Mouse (Mus musculus): ENCODE data around the gene Csad. TPM values are rescaled to one million over a fixed set of nuclear protein-coding genes. Genes with fewer than 3 reads are reported as not detected.

Gene Csad
- polyA plus RNA-seq (2012; ENCODE audit: insufficient read depth, insufficient read length, low replicate concordance, missing spikeins), result not detected in 2 replicates

DNA sequence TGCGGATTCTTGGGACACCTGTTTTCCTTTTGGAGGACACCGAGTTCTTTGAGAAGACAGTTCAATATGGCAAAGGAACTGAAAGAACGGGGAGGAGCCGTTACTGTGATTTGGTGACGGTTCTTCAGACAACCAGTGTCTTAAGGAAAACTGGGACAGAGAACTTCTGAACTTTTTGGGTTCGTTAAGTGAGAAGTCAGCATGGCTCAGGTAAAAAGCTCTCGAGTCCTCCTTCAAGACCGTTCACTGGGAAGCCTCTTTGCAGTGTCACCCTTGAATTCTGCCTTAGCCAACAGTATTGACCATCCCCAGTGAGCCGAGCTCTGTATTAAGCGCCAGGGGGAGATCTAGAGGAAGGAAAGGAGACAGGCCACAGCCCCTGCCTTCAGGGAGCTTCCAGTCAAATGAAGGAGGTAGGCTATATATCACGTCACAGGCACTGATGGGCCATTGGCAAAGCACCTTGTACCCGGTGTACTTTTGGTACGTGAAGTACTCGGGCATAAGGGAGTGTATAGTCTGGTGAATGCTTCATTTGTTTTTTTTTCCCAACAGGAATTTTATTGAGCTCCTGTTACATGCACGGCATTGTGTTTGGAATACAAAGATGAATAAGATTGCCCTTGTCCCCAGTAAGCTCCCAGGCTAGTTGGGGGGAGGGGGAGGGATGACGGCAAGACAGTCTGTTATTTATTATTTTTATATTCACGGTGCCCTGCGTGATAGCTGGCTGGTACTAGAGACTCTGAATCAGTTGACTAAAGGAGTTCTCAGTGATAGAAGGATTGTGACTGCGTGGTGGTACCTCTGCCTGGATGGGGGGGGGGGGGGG, at the start of gene Csad:
TSS of gene Csad (minus strand) at position 51 of the 832 bp plus-strand sequence.
- Histone ChIP-seq H3K27ac (ENCODE audit: insufficient read depth, low read depth, low read length) (peak within 1 kb of the TSS; percentile 92), H3K4me3 (ENCODE audit: insufficient read depth, low read depth, low read length) (peak within 1 kb of the TSS; percentile 97), H3K4me1 (ENCODE audit: control insufficient read depth, insufficient read depth, low read length) (peaks cover 19% of the 10 kb centered on the region)
- TF ChIP-seq POLR2A (IDR thresholded peaks at IDR 0.05; ENCODE audit: insufficient read depth, low read depth, low read length) (no peak), CTCF (IDR thresholded peaks at IDR 0.05; ENCODE audit: insufficient read depth, low read depth, low read length) (no peak)
- 24% methylated on average over 19 of the region's 19 CpGs for WGBS

GRCm38 (mm10) chr15:102250521-102250920, 46.0 kb upstream of the Csad start:
- Histone ChIP-seq H3K4me3 (ENCODE audit: insufficient read depth, low read depth, low read length) (no peak overlapping the region), H3K27ac (ENCODE audit: insufficient read depth, low read depth, low read length) (no peak overlapping the region), H3K4me1 (ENCODE audit: control insufficient read depth, insufficient read depth, low read length) (peaks cover 24% of the 10 kb centered on the region)
- WGBS, result 85% methylated on average over 5 of the region's 5 CpGs
- TF ChIP-seq CTCF (IDR thresholded peaks at IDR 0.05; ENCODE audit: insufficient read depth, low read depth, low read length) (no peak), POLR2A (IDR thresholded peaks at IDR 0.05; ENCODE audit: insufficient read depth, low read depth, low read length) (no peak)

DNA sequence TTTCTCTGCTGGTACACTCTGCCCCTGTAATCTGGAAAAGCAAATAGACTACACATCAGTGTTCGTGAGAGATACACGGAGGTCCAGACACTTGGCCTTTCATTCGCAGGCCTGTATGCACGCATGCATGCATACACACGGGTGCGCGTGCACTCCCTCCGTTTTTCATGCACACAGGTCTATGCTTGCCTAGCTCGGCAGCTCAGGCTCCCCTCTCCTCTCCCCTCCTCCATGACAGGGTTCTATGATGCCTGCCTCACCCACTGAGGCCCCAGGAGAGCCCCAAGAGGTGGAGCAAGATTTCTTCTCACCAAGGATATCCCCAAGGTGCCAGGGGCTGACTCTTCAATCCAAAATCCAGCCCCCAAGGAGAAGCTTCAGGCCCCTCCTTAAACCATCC, 45.4 kb upstream of the Csad start:
- TF ChIP-seq POLR2A (IDR thresholded peaks at IDR 0.05; ENCODE audit: insufficient read depth, low read depth, low read length), result no peak
- no peak for TF ChIP-seq CTCF (IDR thresholded peaks at IDR 0.05; ENCODE audit: insufficient read depth, low read depth, low read length)
- H3K4me1 ChIP-seq (ENCODE audit: control insufficient read depth, insufficient read depth, low read length), result peaks cover 23% of the 10 kb centered on the region
- 75% methylated on average over 9 of the region's 9 CpGs for WGBS

GRCm38 (mm10) chr15:102249251-102249691, 44.7 kb upstream of the Csad start:
- 14% methylated on average over 13 of the region's 13 CpGs for WGBS

More for the DNA sequence above, 45.4 kb upstream of the Csad start:
- peak overlapping the region; percentile 16; the same call in 1 of the 2 replicates for H3K27ac ChIP-seq (ENCODE audit: insufficient read depth, low read depth, low read length)
- no peak overlapping the region for H3K4me3 ChIP-seq (ENCODE audit: insufficient read depth, low read depth, low read length)

DNA sequence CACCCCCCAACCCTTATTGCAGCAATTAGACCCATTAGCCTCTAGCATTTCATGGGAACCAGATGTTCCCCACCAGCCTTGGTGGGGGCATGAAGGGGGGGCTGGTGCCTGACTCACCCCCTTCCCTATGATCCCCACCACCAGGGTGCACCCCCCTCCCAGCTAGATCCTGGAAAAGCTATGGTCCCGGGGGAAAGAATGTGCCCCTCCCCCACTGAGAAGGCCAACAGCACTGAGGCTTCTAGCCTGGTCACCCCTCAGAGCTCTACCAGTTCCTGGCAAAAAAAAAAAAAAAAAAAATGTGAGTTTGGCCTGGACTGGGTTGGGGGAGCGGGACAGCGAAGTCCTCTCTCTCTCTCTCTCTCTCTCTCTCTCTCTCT, 44.3 kb upstream of the Csad start:
- no peak for TF ChIP-seq POLR2A (IDR thresholded peaks at IDR 0.05; ENCODE audit: insufficient read depth, low read depth, low read length)
- no peak for TF ChIP-seq CTCF (IDR thresholded peaks at IDR 0.05; ENCODE audit: insufficient read depth, low read depth, low read length)
- Histone ChIP-seq H3K4me1 (ENCODE audit: control insufficient read depth, insufficient read depth, low read length) (peaks cover 28% of the 10 kb centered on the region), H3K4me3 (ENCODE audit: insufficient read depth, low read depth, low read length) (no peak overlapping the region), H3K27ac (ENCODE audit: insufficient read depth, low read depth, low read length) (no peak overlapping the region; the same call in 1 of the 2 replicates)
- WGBS, result 25% methylated on average over 3 of the region's 3 CpGs

More at GRCm38 (mm10) chr15:102249251-102249691, 44.7 kb upstream of the Csad start:
- 0 out of 2 replicates have a peak overlapping the region, but pooled peaks have one; percentile 16 for H3K27ac ChIP-seq (ENCODE audit: insufficient read depth, low read depth, low read length)
- peaks cover 27% of the 10 kb centered on the region for H3K4me1 ChIP-seq (ENCODE audit: control insufficient read depth, insufficient read depth, low read length)
- TF ChIP-seq POLR2A (IDR thresholded peaks at IDR 0.05; ENCODE audit: insufficient read depth, low read depth, low read length) (no peak), CTCF (IDR thresholded peaks at IDR 0.05; ENCODE audit: insufficient read depth, low read depth, low read length) (no peak)
- no peak overlapping the region for H3K4me3 ChIP-seq (ENCODE audit: insufficient read depth, low read depth, low read length)

- 23% methylated on average over 8 of the region's 8 CpGs for WGBS
These were observed 43.7 kb upstream of the Csad start for GRCm38 (mm10) chr15:102248131-102248811.

GRCm38 (mm10) chr15:102247252-102248130, 43.0 kb upstream of the Csad start:
- TF ChIP-seq CTCF (IDR thresholded peaks at IDR 0.05; ENCODE audit: insufficient read depth, low read depth, low read length) (no peak), POLR2A (IDR thresholded peaks at IDR 0.05; ENCODE audit: insufficient read depth, low read depth, low read length) (no peak)
- WGBS, result 1% methylated on average over 64 of the region's 65 CpGs
- peak overlapping the region; percentile 53 for H3K27ac ChIP-seq (ENCODE audit: insufficient read depth, low read depth, low read length)
- peaks cover 42% of the 10 kb centered on the region for H3K4me1 ChIP-seq (ENCODE audit: control insufficient read depth, insufficient read depth, low read length)
- H3K4me3 ChIP-seq (ENCODE audit: insufficient read depth, low read depth, low read length), result peak overlapping the region; percentile 73

More at GRCm38 (mm10) chr15:102248131-102248811, 43.7 kb upstream of the Csad start:
- peaks cover 34% of the 10 kb centered on the region for H3K4me1 ChIP-seq (ENCODE audit: control insufficient read depth, insufficient read depth, low read length)
- no peak for TF ChIP-seq CTCF (IDR thresholded peaks at IDR 0.05; ENCODE audit: insufficient read depth, low read depth, low read length)
- TF ChIP-seq POLR2A (IDR thresholded peaks at IDR 0.05; ENCODE audit: insufficient read depth, low read depth, low read length), result no peak
- no peak overlapping the region; the same call in 1 of the 2 replicates for H3K27ac ChIP-seq (ENCODE audit: insufficient read depth, low read depth, low read length)
- peak overlapping the region; percentile 73 for H3K4me3 ChIP-seq (ENCODE audit: insufficient read depth, low read depth, low read length)

DNA sequence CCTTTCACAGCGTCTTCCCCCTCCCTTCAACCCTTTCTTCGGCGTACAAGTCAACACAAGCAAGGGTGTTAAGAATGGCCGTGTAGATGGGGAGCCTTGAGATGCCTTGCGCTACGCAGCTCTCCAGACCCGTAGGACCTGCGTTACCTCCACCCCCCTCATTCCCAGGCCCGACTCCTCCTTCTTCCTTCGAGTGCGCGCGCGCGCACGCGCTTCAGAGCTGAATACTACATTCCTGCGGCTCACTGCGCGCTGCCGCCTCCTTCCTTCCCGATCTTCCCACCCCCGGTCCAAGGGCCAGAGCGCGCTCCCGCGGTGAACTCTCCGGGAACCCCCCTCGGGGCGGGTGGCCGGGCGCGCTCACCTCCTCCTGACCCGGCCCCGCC, 42.3 kb upstream of the Csad start:
- under 1% methylated on average over 29 of the region's 35 CpGs for WGBS
- Histone ChIP-seq H3K27ac (ENCODE audit: insufficient read depth, low read depth, low read length) (peak overlapping the region; percentile 88), H3K4me3 (ENCODE audit: insufficient read depth, low read depth, low read length) (peak overlapping the region; percentile 73), H3K4me1 (ENCODE audit: control insufficient read depth, insufficient read depth, low read length) (peaks cover 42% of the 10 kb centered on the region)
- peak; percentile 67 for TF ChIP-seq POLR2A (IDR thresholded peaks at IDR 0.05; ENCODE audit: insufficient read depth, low read depth, low read length)
- TF ChIP-seq CTCF (IDR thresholded peaks at IDR 0.05; ENCODE audit: insufficient read depth, low read depth, low read length), result no peak

All from olfactory bulb, adult 2 months (tissue).